Mouse (Mus musculus) cerebellum, adult 2 months (tissue): Measurements from ENCODE around the gene Atf6.

Source experiments
- CTCF ChIP-seq: fragments of 200-500 bp; IDR thresholded peaks from 2 replicates; pipeline ENCODE4 v1.5.1; 2011; ENCODE audit warnings: low read depth, mild to moderate bottlenecking, control low read depth, low read length, moderate library complexity, borderline replicate concordance; ENCODE audit not compliant: insufficient read depth
- POLR2A ChIP-seq: fragments of 200-500 bp; IDR thresholded peaks from 2 replicates; pipeline ENCODE4 v1.6.1; 2011; ENCODE audit warnings: low read length, control low read depth, borderline replicate concordance; ENCODE audit not compliant: insufficient read depth

DNA sequence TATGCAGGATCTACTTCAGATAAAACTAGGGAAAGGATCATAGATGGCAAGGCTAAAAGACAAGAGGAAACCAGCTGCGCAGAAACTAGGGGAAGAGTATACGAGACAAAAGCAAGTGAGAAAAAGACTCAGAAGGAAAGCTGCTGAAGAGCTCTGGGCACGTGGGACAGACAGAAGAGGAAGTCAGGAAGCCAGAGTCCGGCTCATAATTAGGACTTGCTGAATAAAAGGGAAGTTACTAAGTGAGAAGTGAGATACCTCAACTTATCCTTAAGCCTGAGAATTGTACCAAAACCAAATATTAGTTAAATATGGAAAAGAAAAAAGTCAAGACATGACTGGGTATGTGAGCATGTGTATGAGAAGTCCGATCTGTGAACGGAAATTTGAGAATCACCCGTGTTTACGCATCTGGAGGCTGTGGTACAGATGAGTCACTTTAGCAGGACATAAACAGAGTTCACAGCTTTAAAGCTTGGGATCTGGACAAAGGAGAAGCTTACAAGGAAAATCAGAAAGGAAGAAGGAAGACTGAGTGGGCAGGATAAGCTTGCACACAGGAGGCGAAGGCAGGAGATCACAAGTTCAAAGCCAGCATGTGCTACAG is 71.7 kb downstream of the Atf6 start:
- TF ChIP-seq POLR2A (no peak), CTCF (no peak)
